Mouse (Mus musculus) CD4-positive, CD25-positive, alpha-beta regulatory T cell, adult 4 months (primary cell): ENCODE measurements around the gene Rcan2. TPM values are rescaled to one million over a fixed set of nuclear protein-coding genes. Genes with fewer than 3 reads are reported as not detected.
A peak's percentile ranks its signal among the peaks of the same experiment; 100 is the strongest.

Source experiments
- ATAC-seq: one replicate; pipeline ENCODE4 v1.8.0; 2017
- polyA plus RNA-seq, 2 experiments: library from polyadenylated mRNA; unstranded; fragments of 100-300 nt; shearing (Covaris generic); gene quantifications; one replicate each; pipeline ENCODE4 v1.2.1; 2017

The Rcan2 gene
- polyA plus RNA-seq, 2 experiments from 2014 or later: not detected

- no peak for ATAC-seq
Observed at GRCm38 (mm10) chr17:44025011-44025410, 223.9 kb downstream of the Rcan2 start.

DNA sequence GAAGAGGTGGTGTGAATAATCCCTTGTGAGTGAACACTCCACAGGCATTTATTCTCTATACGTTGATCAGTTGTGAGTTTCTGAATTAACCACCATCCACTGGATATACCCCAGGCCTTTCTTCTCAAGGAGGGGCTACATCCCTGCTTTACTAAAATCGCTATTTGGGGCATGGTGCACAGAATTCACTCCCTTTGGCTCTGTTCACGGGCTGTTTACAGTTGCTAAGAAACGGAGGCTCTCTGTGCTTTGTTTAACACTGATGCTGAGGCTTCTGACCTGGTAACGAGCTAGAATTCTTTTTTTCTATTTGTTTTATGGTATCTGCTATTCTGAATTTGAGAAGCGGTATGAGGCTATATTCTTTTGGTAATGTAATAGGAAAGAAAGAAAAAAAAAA lies 224.8 kb downstream of the Rcan2 start:
- ATAC-seq: no peak

GRCm38 (mm10) chr17:44026378-44026777 lies 225.2 kb downstream of the Rcan2 start:
- no peak for ATAC-seq

GRCm38 (mm10) chr17:44026786-44027185 lies 225.6 kb downstream of the Rcan2 start:
- ATAC-seq: no peak

DNA sequence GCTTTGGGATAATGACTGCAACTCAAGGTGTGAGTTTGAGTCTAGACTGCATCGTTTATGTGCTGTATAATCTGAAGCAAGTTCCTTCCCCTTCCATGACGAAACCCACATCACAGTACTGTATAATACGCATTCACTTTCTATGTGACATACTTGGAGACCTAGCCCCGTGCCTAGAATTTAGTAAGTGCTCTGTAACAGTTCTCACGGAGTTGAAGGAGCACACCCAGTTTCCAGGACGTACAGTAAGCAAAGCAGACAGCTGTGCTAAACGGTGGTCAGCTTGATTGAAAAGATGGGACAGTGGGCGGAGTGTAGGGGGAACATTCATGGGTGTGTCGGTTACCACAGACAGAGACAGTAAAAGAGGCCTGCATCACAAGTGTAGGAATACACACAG lies 226.2 kb downstream of the Rcan2 start:
- no peak for ATAC-seq

DNA sequence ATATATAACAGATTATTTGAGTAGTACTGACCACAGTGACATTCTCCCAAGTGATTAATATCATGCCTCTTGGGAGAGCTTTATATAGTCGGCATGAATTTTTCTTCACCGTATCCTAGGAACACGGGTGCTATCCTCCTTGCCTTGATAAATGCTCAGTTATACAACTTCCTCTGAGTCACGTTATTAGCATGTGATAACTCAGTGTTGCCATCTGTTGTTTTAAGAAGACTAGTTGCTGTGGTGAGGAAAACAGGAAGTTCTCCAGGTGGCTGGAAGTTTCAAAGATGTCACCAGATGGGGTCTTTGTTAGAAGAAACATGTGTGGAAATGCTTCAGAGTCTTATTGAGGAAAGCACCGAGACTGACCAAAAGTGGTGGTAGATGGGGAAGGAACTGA lies 228.5 kb downstream of the Rcan2 start:
- no peak for ATAC-seq

- no peak for ATAC-seq
Observed at GRCm38 (mm10) chr17:44030776-44031587, 229.8 kb downstream of the Rcan2 start.

DNA sequence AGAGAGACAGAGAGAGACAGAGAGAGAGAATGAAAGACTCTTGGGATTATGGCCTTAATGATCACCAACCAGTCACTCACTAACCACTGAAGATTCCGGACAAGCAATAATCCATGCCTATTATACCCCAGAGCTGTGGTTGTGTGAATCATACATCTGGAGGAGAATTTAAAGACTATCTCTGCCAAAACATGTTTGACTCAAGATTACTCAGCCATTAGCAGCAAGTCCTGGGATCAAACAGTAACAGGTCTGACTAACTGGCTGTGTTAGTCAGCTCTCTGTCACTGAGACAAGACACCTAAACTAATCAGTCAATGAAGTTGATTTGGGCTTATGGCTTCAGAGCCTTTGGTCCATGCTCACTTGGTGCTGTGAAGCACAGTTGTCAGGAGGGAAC lies 233.9 kb downstream of the Rcan2 start:
- no peak for ATAC-seq

DNA sequence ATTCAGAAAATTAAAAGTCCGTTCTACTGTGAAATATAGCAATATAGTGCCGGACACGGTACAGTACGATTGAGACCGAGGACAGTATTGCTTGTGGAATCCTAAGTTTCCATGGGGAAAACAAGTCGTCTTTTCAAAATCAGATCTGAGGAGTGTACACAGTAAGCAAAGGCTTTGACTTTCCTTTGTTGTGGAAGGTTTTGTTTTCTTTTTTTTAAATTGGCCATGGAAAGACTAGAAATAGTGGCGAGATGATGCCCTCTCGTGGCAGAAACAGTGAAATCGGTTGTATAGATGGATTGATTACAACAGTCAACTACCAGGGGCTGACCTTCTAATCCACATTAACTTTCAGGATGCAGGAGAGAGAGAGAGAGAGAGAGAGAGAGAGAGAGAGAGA lies 237.5 kb downstream of the Rcan2 start:
- ATAC-seq: no peak

GRCm38 (mm10) chr17:44040449-44040848 lies 239.3 kb downstream of the Rcan2 start:
- no peak for ATAC-seq

DNA sequence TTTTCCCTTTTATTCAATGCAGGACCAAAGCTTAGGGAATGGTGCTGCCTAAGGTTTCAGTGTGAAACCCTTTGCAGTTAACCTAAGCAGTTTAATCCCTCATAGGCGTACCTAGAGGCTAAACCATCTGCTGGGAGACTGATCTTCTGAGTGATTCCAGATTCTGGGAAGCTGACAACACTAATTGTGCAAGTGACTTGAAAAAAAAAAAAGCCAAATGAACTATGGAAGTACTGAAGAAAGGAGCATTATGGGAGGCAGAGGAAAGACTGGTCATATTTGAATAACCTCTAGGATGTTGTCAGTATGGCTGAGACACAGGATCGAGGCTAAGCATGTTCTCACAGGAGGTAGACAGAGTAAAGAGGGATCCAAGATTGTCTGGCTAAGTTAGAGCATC lies 241.2 kb downstream of the Rcan2 start:
- ATAC-seq: no peak

GRCm38 (mm10) chr17:44042861-44043260 lies 241.7 kb downstream of the Rcan2 start:
- no peak for ATAC-seq

DNA sequence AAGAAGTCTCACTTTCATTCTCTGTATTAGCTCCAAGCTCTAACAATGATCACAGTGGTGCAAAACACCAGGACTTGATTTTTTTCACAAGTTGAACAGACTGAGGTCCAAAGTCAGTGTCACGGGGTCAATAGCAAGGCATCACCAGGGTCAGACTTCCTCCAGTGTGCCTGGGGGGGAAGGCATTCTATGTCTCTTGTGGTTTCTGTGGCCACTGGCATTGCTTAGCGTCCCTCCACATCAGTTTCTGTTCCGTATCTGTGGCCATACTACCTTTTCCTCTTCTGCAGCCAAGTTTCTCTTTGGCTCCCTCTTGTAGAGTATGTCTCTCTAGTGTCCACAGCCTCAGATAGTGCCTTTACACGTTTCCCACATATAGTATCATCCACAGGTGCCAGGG lies 252.3 kb downstream of the Rcan2 start:
- ATAC-seq: no peak

- ATAC-seq: no peak
Observed at GRCm38 (mm10) chr17:44057123-44057522, 256.0 kb downstream of the Rcan2 start.

GRCm38 (mm10) chr17:44058145-44058544 lies 257.0 kb downstream of the Rcan2 start:
- no peak for ATAC-seq

GRCm38 (mm10) chr17:44060781-44061180 lies 259.6 kb downstream of the Rcan2 start:
- ATAC-seq: no peak

GRCm38 (mm10) chr17:44061289-44061890 lies 260.2 kb downstream of the Rcan2 start:
- no peak for ATAC-seq

DNA sequence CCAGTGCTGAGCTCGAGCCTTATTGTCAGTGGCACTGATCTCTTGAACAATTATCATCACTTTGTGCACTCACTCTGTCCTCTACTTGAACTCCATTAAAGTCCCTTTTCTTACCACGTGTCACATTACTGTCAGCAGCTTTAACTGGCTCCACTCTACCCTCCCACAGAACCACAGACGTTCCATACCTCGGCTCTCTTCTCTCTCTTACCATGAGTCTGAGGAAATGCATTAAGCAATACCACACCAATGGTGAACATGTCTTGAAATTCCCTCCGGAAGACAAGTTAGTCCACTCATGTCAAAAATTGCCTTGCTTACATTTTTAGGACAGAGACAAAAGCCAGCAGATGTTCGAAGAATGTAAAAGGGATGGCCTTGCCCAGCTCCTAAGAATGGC lies 267.7 kb downstream of the Rcan2 start:
- ATAC-seq: no peak

GRCm38 (mm10) chr17:44071680-44072079 lies 270.5 kb downstream of the Rcan2 start:
- no peak for ATAC-seq

GRCm38 (mm10) chr17:44075601-44076000 lies 274.4 kb downstream of the Rcan2 start:
- no peak for ATAC-seq

DNA sequence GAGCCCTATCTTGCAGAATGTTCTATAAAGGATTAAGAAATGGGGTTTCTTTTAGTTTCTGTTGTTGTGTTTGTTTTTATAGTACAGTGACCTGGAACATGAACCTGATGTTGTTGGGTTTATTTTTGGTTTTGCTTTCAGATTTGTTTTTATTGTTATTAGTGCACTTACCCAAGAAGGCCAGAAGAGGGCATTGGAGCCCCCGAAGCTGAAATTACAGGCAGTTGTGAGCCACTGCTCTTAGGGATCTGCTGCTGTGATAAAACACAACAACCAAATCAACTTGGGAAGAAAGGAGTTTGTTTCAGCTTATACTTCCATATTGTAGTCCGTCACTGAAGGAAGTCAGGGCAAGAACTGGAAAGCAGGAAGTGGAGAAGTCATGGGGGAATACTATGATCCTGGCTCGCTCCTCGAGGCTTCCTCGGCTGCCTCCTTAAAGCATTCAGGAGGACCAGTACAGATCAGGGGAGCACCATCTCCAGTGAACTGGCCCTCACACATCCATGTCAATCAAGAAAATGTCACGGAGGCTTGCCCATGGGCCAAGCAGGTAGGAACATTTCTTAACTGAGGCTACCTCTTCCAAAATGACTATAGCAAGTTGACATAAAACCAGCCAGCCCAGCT lies 275.0 kb downstream of the Rcan2 start:
- ATAC-seq: peak; percentile 74

DNA sequence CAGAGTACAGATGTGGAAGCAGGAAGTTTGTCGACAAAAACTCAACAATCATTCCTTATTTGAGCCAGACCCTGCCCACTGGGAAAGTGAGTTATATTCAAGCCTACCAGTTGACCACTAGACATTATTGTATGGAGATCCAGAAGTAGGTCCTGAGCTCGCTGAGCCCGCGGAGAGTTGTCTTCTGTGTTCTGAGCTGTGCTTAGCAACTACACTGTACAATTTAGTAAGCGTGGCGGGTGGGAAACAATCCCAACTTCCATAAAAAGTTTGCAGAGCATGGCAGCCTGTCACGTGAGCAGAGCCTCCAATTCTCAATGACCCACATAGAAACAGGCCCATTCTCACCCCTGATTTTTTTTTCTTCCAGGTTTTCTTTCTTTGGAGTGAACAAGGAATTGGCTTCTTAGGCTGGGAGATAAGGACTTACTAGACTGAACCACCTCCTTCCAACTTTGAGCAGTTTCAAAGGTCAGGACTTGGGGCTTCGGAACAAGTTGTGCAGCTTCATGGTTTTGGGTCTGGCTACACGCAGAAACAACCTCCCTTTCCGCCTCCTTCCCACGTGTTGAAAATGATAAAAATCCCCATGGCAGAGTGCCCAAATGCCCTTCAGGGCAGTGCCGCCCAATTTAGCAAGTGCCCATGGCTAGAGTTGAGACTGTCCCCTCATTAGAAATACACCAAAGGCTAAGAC lies 276.1 kb downstream of the Rcan2 start:
- ATAC-seq: no peak

GRCm38 (mm10) chr17:44077843-44078160 lies 276.7 kb downstream of the Rcan2 start:
- ATAC-seq: no peak
